Mouse (Mus musculus) thymus, adult 2 months (tissue): ENCODE measurements around the gene Rem1.

ENCODE experiments used
- CTCF ChIP-seq: fragments of 200-500 bp; IDR thresholded peaks from 2 replicates; pipeline ENCODE4 v1.5.1; 2012; ENCODE audit warnings: mild to moderate bottlenecking, control low read depth, low read length, moderate library complexity, borderline replicate concordance; ENCODE audit not compliant: control insufficient read depth, poor library complexity, insufficient read depth; ENCODE audit errors: extremely low read depth
- POLR2A ChIP-seq: fragments of 200-500 bp; IDR thresholded peaks from 2 replicates; pipeline ENCODE4 v1.6.1; 2012; ENCODE audit warnings: mild to moderate bottlenecking, low read length, control low read depth, moderate library complexity; ENCODE audit not compliant: control insufficient read depth, poor library complexity, insufficient read depth; ENCODE audit errors: extremely low read depth

DNA sequence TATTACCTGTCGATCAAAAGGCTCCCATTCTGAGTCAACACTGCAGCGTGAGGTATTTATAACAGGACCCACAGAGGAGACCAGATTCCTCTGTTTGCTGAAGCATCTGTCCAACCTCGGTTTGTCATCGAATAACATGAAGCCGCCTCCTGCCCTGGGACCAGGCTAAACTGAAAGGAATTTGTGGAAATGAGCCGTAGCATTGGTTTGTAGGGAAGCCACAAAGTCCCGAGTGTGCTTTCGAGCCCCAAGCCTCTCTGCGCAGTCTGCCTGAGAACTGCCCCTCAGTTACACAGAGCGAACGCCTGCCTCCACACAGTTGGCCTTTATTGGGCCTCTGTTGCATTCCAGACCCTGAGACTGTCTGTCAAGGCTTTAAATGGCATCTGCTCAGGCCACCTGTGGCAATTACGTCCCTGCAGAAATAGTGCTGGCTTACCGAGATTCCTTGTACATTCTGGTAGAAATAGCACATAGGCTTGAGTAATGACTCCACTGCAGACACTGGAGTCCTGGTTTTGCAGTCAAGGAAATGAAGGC lies 48.6 kb downstream of the Rem1 start:
- no peak for TF ChIP-seq CTCF
- no peak for TF ChIP-seq POLR2A
